Mouse (Mus musculus) thymus, adult 18-20 months (tissue): ENCODE data around the gene Ccnl1.

Experiments
- DNase-seq, 2 experiments: peaks; one replicate each; pipeline ENCODE4 v3.0.0; 2022; ENCODE audit warnings: mixed read lengths in 2 of 2

Gene Ccnl1

DNA sequence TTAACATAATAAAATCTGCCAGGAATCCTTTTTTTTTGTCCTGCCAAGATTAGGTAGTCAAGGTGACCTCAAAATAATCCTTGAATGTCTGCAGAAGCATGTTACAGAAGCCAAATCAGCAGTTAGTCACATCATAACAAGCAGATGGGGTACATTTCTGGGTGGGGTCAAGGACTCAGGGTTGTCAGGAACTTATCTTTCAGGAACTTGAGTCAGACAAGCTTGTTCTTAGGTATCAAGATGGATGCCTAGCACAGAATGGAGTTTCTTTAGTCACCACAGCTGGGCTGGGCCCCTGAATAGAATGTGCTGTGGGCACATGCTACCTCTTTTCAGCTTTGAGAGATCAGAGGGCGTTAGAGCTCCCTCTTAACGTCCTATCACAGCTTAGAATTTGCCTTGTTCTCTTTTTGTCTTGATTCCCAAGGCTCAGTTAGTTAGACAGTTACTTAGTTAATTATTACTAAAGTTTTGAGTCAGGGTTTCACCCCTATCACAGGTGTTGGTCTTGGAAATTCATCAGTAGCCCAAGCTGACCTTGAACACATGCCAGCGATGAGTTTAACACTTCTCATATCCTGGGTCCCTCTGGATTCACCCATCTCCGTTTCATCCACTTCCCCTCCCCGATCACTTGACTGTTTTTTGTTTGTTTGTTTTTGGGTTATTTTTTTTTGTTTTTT, 32.9 kb downstream of the Ccnl1 start:
- DNase-seq, result no peak

DNA sequence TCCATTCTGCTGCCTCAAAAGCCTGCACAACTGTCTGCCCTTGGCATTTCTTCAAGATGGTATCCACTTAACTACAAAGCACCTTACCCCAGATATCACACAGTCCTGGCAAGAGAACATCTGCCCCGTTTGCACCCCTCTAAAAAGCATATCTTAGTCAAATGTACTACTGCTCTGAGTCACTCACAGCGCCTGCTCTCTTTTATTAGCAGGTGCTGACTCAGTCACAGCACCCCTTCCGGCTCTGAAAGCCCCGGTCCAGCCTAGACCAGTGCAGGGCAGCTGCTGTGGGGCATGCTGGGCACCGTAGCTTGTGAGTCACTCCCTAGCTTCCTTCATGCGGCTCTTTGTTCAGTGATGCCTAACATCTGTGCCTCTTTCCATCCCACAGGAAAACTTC, 35.6 kb downstream of the Ccnl1 start:
- no peak for DNase-seq

DNA sequence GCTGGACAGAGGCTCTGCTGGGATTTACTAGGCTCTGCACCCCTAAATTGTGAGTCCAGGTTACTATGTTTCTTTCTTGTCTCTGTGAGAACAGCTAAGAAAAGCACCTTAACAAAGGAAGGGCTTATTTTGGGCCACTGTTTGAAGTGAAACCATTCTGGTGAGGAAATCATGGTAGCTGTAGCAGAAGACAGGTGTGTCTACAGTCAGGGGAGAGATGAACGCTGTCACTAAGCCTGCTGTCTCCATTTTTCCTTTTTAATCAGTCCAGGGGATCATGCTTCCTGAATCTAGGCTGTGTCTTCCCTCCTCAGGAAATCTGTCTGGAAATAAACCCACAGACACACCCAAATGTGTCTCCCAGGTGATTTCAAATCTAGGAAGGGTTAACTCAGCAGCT, 36.4 kb downstream of the Ccnl1 start:
- DNase-seq, result no peak

DNA sequence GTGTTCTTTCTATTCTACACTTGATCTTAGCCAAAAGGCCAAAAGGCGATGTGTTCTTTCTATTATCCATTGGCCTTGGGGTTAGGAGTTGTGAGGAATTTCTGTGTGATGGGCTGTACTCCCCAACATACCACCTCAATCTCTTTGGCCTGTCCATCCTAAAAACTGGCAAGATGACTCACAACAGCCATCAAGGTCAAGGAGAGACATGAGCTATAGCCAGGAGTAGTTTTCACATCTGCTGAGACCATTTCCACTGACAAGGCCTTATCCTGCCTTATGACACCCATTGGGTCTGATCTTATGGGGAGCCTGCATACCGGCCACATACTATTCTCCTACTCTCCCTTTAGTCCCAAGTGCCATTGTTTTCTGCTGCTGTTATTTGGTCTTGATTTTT, 39.0 kb downstream of the Ccnl1 start:
- no peak for DNase-seq

DNA sequence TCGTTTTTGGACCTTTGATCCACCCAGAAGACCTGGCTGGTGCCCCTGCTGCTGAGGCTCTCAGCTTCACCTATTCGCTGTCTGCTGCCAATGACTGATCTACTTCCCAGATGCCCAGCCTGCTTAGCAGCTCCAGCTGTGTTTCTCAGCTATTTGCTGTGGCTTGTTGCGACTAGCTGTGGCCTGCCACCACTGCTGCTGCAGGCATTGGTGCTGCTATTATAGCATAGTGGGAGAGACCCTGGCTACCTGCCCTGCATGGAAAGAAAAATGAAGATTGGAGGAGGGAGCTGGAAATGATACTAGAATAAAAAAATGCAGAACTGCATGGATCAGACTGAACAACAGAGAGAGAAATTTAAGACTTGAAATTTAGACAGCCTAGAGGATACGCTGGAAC, 45.1 kb downstream of the Ccnl1 start:
- DNase-seq, result no peak

DNA sequence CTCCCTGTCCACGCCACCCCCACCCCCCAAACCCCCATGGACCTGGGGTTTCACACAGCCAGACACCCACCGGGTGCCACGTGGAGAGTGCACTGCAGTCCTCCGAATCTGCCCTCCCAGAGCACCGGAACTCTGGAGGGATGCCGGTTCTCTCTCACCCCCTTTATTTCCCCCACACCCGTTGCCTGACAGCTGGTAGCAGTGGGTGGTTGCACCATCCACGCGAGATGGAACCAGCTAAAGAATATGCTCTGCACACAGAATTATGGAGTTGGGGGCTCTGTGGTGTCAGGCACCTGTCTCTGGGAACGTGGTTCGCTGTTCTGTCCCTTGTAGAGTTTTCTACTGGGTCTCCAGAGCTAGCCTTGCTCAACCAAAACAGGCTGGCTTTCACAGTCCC, 45.8 kb downstream of the Ccnl1 start:
- DNase-seq, result no peak

DNA sequence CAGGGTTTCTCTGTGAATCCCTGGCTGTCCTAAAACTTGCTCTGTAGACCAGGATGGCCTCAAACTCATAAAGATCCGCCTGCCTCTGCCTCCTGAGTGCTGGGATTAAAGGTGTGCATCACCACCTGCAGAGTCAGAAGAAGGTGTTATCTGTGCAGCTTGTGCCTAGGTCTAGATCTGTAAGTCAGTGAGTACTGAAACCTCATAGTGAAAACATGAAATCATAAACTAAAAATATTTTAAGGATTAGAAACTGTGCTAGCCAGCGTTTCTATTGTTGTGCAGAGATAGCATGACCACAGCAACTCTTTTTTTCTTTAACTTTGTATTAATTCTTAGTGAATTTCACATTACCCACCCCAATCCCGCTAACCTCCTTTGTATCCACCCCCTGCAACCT, 46.8 kb downstream of the Ccnl1 start:
- DNase-seq, result no peak

DNA sequence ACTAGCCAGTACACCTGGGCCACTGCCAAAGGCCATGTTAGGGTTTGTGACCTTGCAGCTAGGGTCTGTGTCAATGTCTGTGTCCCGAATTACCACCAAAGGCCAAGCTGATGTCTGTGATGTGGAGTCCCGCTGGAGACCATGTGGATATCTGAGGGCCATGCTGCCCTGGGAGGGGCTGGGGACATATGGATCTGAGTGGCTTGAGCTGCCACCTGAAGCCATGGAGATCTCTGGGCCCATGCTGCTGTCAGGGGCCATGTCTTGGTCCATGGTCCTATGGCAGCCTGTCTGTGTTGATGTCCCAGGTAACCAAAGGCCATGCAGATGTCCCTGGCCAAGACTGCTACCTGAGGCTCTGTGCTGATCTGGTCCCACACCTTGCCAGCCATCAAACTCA, 48.6 kb downstream of the Ccnl1 start:
- DNase-seq, result no peak

DNA sequence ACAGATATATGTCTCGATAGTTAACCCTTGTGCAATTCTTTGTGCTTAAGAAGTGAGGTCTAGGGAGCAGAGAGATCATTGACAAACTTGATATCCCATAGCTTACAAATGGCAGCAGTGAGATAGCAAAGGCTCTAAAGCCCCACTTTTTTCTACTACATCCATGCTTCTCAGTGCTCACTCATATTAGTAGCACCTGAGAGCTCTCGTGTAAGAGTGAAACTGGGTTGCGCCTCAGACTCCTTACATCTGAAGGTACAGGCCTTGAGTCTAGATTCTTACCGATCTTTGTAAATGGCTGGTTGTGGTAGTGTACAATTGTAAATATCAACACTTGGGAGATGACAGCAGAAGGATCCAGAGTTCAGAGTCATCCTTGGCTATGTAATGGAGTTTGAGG, 50.5 kb downstream of the Ccnl1 start:
- no peak for DNase-seq

DNA sequence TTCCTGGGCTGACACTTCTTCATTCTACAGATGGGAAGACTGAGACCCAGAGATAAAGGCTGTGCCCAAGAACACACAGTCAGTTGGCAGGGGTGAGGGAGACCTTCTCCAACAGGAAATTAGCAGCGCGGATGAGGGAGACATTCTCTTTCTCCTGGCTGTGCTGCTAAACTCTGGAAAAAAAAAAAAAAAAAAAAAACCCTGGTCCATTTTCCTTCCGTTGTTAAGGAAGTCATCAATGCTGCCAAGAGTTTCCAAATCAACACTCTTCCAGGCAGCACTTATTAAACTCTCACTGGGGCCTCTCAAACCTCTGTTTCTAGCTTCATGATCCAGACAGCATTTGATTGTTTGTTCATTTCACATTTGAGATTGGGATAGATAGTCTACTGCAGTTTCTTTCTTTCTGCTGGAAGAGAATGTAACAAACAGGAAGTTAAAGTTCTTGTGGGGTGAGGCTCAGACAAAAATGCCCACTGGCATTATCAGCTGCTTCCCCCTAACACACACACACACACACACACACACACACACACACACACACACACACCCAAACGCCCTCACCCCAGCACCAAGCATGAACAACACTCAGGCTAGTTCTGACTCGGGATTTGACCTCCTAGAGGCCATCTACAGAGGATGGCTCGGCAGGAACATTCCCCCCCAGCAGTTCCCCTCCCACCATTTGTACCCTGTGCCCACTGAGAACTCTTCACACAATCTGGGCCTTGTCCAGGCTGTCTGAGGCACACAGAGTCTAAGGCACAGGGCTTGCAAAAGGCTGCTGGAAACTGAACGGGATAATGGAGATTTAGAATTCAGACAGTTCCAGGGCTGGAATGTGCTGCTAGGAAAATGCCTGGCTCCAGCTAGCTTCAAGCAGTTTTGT, 52.5 kb downstream of the Ccnl1 start:
- no peak for DNase-seq

DNA sequence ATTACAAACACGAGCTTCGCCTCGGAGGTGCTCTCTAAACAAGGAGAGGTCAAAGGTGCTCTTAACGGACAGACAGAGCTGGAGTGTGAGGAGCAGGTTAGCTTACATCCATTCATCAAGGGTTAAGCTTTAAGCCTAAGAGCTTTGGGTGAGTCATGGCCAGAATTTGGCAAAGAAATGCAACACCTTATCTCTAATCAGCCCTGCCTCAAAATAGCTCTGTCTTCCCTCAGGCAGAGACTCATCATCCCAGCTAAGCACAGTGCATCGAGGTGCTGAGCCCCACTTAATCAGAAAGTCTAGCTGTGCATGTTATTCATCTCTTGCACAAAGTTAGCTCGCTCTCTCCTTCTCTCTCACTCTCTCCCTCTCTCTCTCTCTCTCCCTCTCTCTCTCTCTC, 53.3 kb downstream of the Ccnl1 start:
- DNase-seq, result no peak

DNA sequence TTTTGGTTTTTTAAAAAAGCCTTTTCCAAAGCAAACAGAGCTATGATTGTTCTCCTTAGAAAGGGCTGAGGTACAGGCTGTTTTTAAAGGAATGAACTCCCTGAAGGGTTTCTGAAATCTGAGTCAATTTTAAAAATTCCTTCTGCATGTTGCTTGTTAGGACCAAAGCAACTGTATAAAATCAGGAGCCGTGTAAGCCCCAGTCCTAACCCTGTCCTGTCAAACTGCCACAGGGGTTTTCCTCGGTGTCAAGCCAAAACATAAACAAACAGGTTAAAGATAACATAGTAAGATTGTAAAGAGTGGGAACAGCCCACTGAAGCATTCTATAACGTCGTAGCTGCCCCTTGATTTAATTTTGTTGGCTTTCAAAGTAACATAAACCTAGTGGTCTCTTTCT, 53.9 kb downstream of the Ccnl1 start:
- DNase-seq, result no peak

DNA sequence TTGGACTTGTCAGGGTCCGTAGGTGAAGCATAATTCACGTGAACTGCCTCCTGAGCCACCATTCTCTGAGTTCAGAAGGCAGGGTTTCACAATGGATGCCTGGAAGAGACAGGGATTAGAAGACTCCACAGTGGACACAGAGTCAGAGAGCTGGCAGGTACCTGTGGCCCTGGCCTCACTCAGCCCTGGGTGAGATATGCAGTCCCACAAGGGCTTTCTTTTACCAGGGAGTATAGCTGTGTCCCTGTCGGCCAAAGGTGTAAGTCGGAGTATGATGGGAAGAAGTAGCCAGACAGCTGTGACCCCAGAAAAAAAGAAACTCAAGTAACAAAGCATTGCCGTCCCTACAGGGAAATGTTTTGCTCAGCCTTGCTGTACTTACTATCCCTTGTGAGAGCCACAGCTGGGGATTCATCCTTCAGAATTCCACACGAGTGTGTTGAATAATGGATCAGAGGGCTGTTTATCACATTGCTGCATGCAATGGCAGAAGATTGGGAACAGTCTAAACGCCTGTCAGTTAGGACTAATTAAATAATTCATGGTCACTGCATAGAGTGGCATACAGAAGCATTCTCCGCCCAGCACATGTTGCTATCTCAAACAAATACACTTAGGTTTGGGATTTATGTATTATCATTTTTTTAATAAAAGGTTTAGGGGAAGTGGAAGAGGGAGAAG, 59.3 kb downstream of the Ccnl1 start:
- no peak for DNase-seq

DNA sequence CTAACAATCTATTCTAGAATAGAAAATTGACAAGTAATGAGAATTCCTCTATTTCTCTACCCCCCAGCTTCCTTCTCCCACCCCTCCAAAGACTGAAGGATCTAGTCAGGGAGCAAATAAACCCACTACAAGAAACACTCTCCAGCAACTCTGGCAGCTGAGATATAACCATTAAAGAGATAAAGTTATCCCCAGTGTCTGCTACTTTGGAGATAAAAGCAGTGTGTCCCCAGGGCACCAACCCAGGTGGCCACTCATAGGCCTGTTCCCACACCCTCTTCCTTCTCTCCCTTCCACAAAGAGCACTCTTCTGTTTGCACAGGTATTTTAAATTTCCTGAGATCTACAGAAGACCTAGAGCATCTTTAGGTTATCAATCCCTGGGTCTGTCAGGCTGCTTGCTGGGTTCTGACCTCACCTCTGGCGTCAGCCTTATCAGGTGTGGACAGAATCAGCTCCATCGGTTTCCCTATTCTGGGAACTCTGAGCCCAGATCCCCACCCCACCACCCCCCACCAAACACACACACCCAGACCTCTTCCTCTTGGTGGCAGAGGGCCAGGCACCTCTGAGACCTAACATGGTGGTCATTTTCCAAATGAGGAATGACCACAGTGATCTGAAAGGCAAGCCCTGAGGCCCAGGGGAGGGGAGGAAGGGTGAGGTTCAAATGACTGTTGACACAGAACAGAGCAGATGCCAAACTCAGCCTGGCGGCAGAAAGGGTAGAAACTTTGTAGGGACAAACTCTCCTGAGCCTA, 60.6 kb downstream of the Ccnl1 start:
- no peak for DNase-seq
